Mouse (Mus musculus) kidney, adult 11 months (tissue): Measurements from ENCODE around the gene Plekha4.
"Not testable (repeated sequence)": the region's sequence is repeated elsewhere in the genome, so short reads cannot be mapped to it uniquely, and the experiment has no call there.

Experiments used
- DNase-seq: peaks from one replicate; pipeline ENCODE4 v3.0.0; 2022

The Plekha4 gene

GRCm38 (mm10) chr7:45525809-45526473 lies at the start of gene Plekha4, which contains the start of gene Ppp1r15a:
Gene Plekha4 (plus strand): TSS chr7:45526330.
Gene Ppp1r15a (minus strand): TSS chr7:45526268.
- peak; percentile 94 for DNase-seq

- no peak for DNase-seq
Observed at GRCm38 (mm10) chr7:45476453-45476852, 49.7 kb upstream of the Plekha4 start.

GRCm38 (mm10) chr7:45477003-45477402 lies 49.1 kb upstream of the Plekha4 start:
- no peak for DNase-seq

GRCm38 (mm10) chr7:45478774-45479173 lies 47.4 kb upstream of the Plekha4 start:
- no peak for DNase-seq

GRCm38 (mm10) chr7:45480310-45480709 lies 45.8 kb upstream of the Plekha4 start:
- DNase-seq = not testable (repeated sequence)

- DNase-seq = peak; percentile 79
Observed at GRCm38 (mm10) chr7:45481374-45481927, 44.7 kb upstream of the Plekha4 start, which contains the start of gene Tulp2. Gene Tulp2 (plus strand): TSS chr7:45481877.

GRCm38 (mm10) chr7:45482166-45482565 lies 44.0 kb upstream of the Plekha4 start:
- no peak for DNase-seq

GRCm38 (mm10) chr7:45484985-45485384 lies 41.1 kb upstream of the Plekha4 start:
- DNase-seq = not testable (repeated sequence)

GRCm38 (mm10) chr7:45486158-45486557 lies 40.0 kb upstream of the Plekha4 start:
- no peak for DNase-seq

- DNase-seq = no peak
Observed at GRCm38 (mm10) chr7:45486761-45487415, 39.2 kb upstream of the Plekha4 start, which contains the start of gene Gm45808. Gene Gm45808 (minus strand): TSS chr7:45486811.

- no peak for DNase-seq
Observed at GRCm38 (mm10) chr7:45487861-45488292, 38.3 kb upstream of the Plekha4 start.

- DNase-seq = peak; percentile 67
Observed at GRCm38 (mm10) chr7:45488293-45489204, 37.6 kb upstream of the Plekha4 start, which contains the start of gene Dhdh. Gene Dhdh (minus strand): TSS chr7:45488805.

- DNase-seq = no peak
Observed at GRCm38 (mm10) chr7:45489578-45489977, 36.6 kb upstream of the Plekha4 start.

GRCm38 (mm10) chr7:45490822-45491221 lies 35.3 kb upstream of the Plekha4 start:
- no peak for DNase-seq

- peak; percentile 45 for DNase-seq
Observed at GRCm38 (mm10) chr7:45491264-45491663, 34.9 kb upstream of the Plekha4 start.

- no peak for DNase-seq
Observed at GRCm38 (mm10) chr7:45492225-45492844, 33.8 kb upstream of the Plekha4 start.

- DNase-seq = no peak
Observed at GRCm38 (mm10) chr7:45492951-45493350, 33.2 kb upstream of the Plekha4 start.

- no peak for DNase-seq
Observed at GRCm38 (mm10) chr7:45494548-45494947, 31.6 kb upstream of the Plekha4 start.

- no peak for DNase-seq
Observed at GRCm38 (mm10) chr7:45498427-45498826, 27.7 kb upstream of the Plekha4 start.

- peak; percentile 42 for DNase-seq
Observed at GRCm38 (mm10) chr7:45507583-45507982, 18.5 kb upstream of the Plekha4 start.

- no peak for DNase-seq
Observed at GRCm38 (mm10) chr7:45508561-45508960, 17.6 kb upstream of the Plekha4 start.
